Mouse (Mus musculus) CD4-positive, CD25-positive, alpha-beta regulatory T cell, adult 2 months (primary cell): ENCODE data around the gene Scgb1b20.
"Not testable (repeated sequence)": the region's sequence is repeated elsewhere in the genome, so short reads cannot be mapped to it uniquely, and the experiment has no call there.

Source experiments
- DNase-seq: peaks from one replicate; pipeline ENCODE4 v3.0.0-alpha.2; 2012; ENCODE audit warnings: low read depth, low spot score

Gene Scgb1b20

DNA sequence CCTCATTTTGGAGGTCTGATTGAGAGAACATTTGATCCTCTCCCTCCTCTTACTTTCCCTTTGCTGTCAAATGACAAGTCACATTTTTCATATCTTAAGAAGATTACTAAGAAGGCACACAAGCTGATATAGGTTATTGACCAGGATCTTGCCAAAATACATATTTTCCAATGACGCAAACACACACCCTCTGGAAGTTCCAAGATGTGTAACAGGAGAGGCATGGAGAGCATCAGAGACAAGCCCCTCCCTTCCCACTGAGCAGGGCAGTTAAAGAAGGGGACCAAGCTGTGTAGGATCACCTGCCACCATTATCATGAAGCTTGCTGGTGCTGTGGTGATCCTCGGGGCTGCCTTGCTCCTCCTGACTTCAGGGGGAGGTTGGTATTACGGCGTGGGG, at the start of gene Scgb1b20:
Gene Scgb1b20 (plus strand): TSS at position 301 of the 400 bp plus-strand sequence.
- not testable (repeated sequence) for DNase-seq

DNA sequence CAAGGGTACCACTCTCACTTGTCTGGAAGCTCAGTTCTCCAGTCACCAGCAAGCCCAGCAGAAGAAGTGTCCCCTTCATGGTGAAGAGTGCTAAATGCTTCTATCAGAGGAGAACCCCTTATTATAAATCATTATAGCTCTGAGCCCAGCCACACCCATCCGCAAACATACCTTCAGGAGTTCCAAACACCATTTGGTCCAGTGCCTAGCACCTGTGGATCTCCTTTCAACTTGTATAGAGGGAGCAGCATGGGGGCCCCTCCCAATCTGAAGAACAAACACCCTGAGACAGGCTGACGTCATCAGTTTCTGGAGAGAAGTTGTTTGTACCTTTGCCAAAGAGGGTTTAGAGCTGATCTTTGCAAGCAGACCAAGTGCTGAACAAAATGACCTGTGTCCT, 6.8 kb upstream of the Scgb1b20 start, which contains the start of gene Scgb2b20:
Gene Scgb2b20 (minus strand): TSS at position 101 of the 400 bp plus-strand sequence.
- DNase-seq: not testable (repeated sequence)

DNA sequence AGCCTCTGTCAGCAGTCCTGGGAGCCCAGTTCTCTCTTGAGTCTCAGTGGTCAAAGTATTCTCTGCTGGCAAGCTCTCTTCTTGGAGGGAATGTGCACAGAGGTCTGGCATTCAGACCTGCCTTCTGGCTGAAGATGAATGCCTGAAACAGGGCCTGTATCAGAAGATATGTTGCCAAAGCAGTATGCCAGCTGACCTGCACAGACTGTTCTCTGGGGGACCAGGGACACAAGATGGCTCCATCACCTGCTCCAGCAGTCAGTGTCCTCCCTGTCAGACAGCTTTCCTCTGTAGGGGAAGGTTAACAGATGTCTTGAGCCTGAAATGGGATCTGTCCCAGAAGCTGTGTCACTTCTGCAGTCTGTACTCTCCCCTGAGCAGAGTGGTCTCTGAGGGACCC, 26.7 kb downstream of the Scgb1b20 start:
- not testable (repeated sequence) for DNase-seq

GRCm38 (mm10) chr7:33401650-33402049, 28.6 kb downstream of the Scgb1b20 start:
- no peak for DNase-seq

DNA sequence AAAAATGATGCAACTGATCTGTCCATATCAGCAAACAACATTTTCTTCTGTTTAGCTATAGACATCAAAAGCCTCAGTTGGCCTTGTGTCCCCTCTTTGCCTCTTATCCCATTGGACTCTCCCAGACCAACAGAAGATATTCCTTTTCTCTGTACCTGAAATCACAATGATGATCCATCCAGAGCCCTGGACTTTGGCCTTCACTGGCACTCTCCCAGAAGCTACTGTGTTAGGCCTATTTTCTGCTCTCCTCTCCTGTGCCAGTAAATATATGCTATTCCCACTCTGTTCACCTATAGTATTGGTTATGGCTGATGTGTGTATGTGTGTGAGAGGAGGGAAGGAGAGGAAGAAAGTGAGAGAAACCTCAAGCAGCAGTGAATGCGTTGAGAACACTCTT, 36.6 kb downstream of the Scgb1b20 start:
- DNase-seq: not testable (repeated sequence)
